Mouse (Mus musculus): ENCODE data around the gene Plscr5. TPM values are rescaled to one million over a fixed set of nuclear protein-coding genes. Genes with fewer than 3 reads are reported as not detected.

The Plscr5 gene
- polyA plus RNA-seq, 1 experiment from 2014 or later: 0.24 TPM

DNA sequence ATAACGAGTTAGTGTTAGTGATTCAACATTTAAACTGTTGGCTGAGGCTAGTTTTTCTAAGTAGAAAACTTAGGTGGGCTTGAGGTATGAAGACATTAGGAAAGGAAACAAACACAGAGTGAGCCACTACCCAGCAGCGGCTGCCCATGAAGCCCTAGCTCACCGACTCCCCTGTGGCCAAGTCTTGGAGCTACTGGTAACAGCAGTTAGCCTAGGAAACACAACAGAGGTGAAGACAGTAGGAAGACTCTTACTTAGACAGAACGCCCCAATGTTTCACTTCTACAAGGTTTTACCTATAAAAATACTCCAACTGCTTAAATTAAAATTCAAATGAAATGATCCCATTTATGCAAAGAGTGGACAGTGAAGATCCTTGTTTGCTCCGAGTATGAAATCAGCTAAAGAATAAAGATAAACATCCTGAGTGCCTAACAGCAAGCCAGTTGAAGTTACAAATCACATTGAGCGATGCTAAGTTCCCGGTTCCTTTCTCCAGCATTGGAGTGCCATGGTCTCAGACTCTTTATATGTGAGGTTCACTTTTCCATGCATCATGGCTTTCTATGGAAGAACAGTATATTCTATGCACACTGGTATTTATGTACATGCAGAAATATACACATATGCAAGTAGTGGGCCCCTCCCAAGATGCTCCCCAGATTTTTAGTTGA, 56.2 kb downstream of the Plscr5 start:
- Histone ChIP-seq H3K27ac (ENCODE audit: low read depth, low read length) (no peak overlapping the region), H3K9me3 (replicated peaks; ENCODE audit: control insufficient read depth, low read length) (no peaks in the 10 kb centered on the region), H3K4me3 (ENCODE audit: low read depth, low read length) (no peak overlapping the region), H3K36me3 (ENCODE audit: control insufficient read depth, insufficient read depth, low read length) (no peaks in the 10 kb centered on the region), H3K27me3 (replicated peaks; ENCODE audit: control insufficient read depth, insufficient read depth, low read length) (no peaks in the 10 kb centered on the region), H3K4me1 (ENCODE audit: control insufficient read depth, insufficient read depth, low read length) (peaks cover 3% of the 10 kb centered on the region; the same call in 1 of the 2 replicates), H3K9ac (ENCODE audit: low read length) (no peak overlapping the region), H3K4me2 (ENCODE audit: low read length) (no peak overlapping the region)
- DNase-seq (ENCODE audit: low spot score) (no peak), ATAC-seq (no peak)
- WGBS: 80% methylated on average over 7 of the region's 7 CpGs

- Histone ChIP-seq H3K4me3 (ENCODE audit: low read depth, low read length) (peak within 1 kb of the TSS; percentile 56), H3K36me3 (ENCODE audit: control insufficient read depth, insufficient read depth, low read length) (no peaks in the 10 kb centered on the region), H3K27me3 (replicated peaks; ENCODE audit: control insufficient read depth, insufficient read depth, low read length) (no peaks in the 10 kb centered on the region), H3K4me2 (ENCODE audit: low read length) (peak within 1 kb of the TSS; percentile 81), H3K27ac (ENCODE audit: low read depth, low read length) (peak within 1 kb of the TSS; percentile 55), H3K9me3 (replicated peaks; ENCODE audit: control insufficient read depth, low read length) (no peaks in the 10 kb centered on the region), H3K4me1 (ENCODE audit: control insufficient read depth, insufficient read depth, low read length) (peaks cover 3% of the 10 kb centered on the region; the same call in 1 of the 2 replicates), H3K9ac (ENCODE audit: low read length) (peak within 1 kb of the TSS; percentile 75)
- WGBS: 33% methylated on average over 7 of the region's 7 CpGs
- ATAC-seq (no peak), DNase-seq (ENCODE audit: low spot score) (peak; percentile 3)
Observed at GRCm38 (mm10) chr9:92249447-92249852, 56.7 kb downstream of the Plscr5 start, which contains the start of gene Plscr1. Gene Plscr1 (plus strand): TSS chr9:92249750.

- ATAC-seq: peak; percentile 91
- Histone ChIP-seq H3K4me2 (ENCODE audit: low read length) (peak overlapping the region; percentile 81), H3K9ac (ENCODE audit: low read length) (peak overlapping the region; percentile 75), H3K27ac (ENCODE audit: low read depth, low read length) (peak overlapping the region; percentile 55), H3K36me3 (ENCODE audit: control insufficient read depth, insufficient read depth, low read length) (no peaks in the 10 kb centered on the region), H3K27me3 (replicated peaks; ENCODE audit: control insufficient read depth, insufficient read depth, low read length) (no peaks in the 10 kb centered on the region), H3K4me1 (ENCODE audit: control insufficient read depth, insufficient read depth, low read length) (peaks cover 3% of the 10 kb centered on the region; the same call in 1 of the 2 replicates), H3K9me3 (replicated peaks; ENCODE audit: control insufficient read depth, low read length) (no peaks in the 10 kb centered on the region), H3K4me3 (ENCODE audit: low read depth, low read length) (peak overlapping the region; percentile 56)
- 1% methylated on average over 40 of the region's 40 CpGs for WGBS
- peak; percentile 74 for DNase-seq (ENCODE audit: low spot score)
Observed at GRCm38 (mm10) chr9:92249987-92250772, 57.4 kb downstream of the Plscr5 start.

DNA sequence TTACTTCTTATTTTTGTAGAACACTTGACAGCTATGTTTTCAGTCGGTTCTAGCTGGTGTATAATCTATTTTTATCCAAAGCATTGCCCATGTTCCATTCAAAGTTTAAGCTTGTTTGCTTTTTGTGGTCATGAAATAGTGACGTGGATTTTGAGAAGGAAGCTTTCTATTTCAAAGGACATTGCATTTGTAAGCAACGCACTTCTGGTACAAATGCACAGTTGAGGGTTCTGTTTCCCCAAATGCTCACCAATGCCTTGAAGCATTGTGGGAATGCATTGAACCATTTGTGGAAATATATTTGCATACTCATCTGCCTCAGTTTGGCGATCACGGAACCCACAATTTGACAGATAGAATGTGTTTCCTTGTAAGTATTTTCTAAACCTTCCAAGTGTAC, 60.0 kb downstream of the Plscr5 start:
- Histone ChIP-seq H3K4me1 (ENCODE audit: control insufficient read depth, insufficient read depth, low read length) (peaks cover 3% of the 10 kb centered on the region; the same call in 1 of the 2 replicates), H3K4me2 (ENCODE audit: low read length) (no peak overlapping the region), H3K9me3 (replicated peaks; ENCODE audit: control insufficient read depth, low read length) (no peaks in the 10 kb centered on the region), H3K27me3 (replicated peaks; ENCODE audit: control insufficient read depth, insufficient read depth, low read length) (no peaks in the 10 kb centered on the region), H3K36me3 (ENCODE audit: control insufficient read depth, insufficient read depth, low read length) (no peaks in the 10 kb centered on the region), H3K9ac (ENCODE audit: low read length) (no peak overlapping the region), H3K27ac (ENCODE audit: low read depth, low read length) (no peak overlapping the region), H3K4me3 (ENCODE audit: low read depth, low read length) (no peak overlapping the region)
- ATAC-seq (no peak), DNase-seq (ENCODE audit: low spot score) (no peak)
- WGBS: 82% methylated on average over 5 of the region's 5 CpGs

DNA sequence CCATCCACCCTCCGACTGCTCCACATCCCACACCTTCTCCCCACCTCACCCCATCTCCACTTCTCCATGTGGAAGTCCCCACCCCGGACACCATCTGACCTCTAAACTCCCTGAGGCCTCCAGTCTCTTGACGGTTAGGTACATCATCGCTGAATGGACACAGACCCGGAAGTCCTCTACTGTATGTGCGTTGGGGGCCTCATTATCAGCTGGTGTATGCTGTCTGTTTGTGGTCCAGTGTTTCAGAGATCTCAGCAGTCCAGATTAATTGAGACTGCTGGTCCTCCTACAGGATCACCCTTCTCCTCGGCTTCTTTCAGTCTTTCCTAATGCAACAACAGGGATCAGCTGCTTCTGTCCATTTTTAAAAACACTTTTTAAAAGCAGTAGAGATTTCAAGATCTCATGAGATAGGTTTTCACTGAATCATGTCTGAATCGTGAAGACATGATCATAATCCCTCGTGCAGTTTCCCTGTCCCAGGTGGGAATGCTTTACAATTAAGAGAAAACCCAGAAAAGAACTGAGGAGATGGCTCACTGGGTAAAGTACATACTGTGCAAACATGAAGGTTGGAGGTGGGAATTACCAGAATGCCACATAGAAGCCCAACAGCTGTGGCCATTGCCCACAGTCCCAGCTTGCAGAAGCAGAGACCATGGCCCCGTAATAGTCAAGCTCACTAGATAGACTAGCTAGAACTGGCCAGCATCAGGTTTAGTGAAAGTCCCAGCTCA, 61.0 kb downstream of the Plscr5 start:
- H3K9me3 ChIP-seq (replicated peaks; ENCODE audit: control insufficient read depth, low read length): no peaks in the 10 kb centered on the region
- H3K36me3 ChIP-seq (ENCODE audit: control insufficient read depth, insufficient read depth, low read length): no peaks in the 10 kb centered on the region
- no peak for ATAC-seq
- H3K4me1 ChIP-seq (ENCODE audit: control insufficient read depth, insufficient read depth, low read length): peaks cover 3% of the 10 kb centered on the region; the same call in 1 of the 2 replicates
- DNase-seq (ENCODE audit: low spot score): no peak
- no peak overlapping the region for H3K4me3 ChIP-seq (ENCODE audit: low read depth, low read length)
- WGBS: 91% methylated on average over 10 of the region's 10 CpGs
- H3K9ac ChIP-seq (ENCODE audit: low read length): no peak overlapping the region
- no peak overlapping the region for H3K4me2 ChIP-seq (ENCODE audit: low read length)
- H3K27ac ChIP-seq (ENCODE audit: low read depth, low read length): no peak overlapping the region
- H3K27me3 ChIP-seq (replicated peaks; ENCODE audit: control insufficient read depth, insufficient read depth, low read length): no peaks in the 10 kb centered on the region

Other genes with a start within 250 kb of the Plscr5 start
- gene Plscr1, start 56.8 kb downstream of the Plscr5 start, polyA plus RNA-seq (2014; fragmentation: Nextera tagmentation; extraction: Ambion mirVana): 7.1 and 8.6 TPM in 2 replicates
- gene Plscr2, start 82.7 kb downstream of the Plscr5 start, polyA plus RNA-seq (2014; fragmentation: Nextera tagmentation; extraction: Ambion mirVana): 0.46 and 0.93 TPM in 2 replicates
- not detected in 2 replicates for gene 1700057G04Rik, start 116.4 kb downstream of the Plscr5 start, polyA plus RNA-seq (2014; fragmentation: Nextera tagmentation; extraction: Ambion mirVana)